Mouse (Mus musculus) layer of hippocampus, adult 11-12 months (tissue): ENCODE results near the gene Vmn1r24.
"Not testable (repeated sequence)": the region's sequence is repeated elsewhere in the genome, so short reads cannot be mapped to it uniquely, and the experiment has no call there.

ENCODE experiments used
- DNase-seq: peaks from one replicate; pipeline ENCODE4 v3.0.0; 2022; ENCODE audit warnings: low spot score

Vmn1r24 gene

DNA sequence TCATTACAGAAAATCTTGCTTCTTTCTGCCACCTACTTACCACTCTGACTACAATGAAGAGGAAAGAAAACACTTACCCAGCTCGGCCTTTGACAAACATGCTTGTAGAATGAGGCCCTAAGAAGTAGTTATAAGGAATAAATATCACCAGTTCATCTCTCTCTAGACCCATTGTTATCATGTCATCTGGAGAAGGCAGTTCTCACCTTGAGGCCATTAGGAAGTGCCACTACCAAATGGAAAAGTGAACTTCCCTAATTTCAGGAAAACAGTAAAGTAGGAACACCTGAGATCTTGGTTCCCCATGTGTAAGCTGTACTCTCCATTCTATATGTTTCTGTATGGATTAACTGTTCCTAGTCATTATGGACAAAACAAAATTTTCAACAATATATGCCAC is at the start of gene Vmn1r24:
Gene Vmn1r24 (minus strand): TSS at position 101 of the 400 bp plus-strand sequence.
- DNase-seq, result not testable (repeated sequence)

- DNase-seq, result no peak
Measured at GRCm38 (mm10) chr6:57980710-57981109, 19.4 kb upstream of the Vmn1r24 start, which contains the start of gene Vmn1r25. Gene Vmn1r25, minus strand, starts transcription at chr6:57980810.

DNA sequence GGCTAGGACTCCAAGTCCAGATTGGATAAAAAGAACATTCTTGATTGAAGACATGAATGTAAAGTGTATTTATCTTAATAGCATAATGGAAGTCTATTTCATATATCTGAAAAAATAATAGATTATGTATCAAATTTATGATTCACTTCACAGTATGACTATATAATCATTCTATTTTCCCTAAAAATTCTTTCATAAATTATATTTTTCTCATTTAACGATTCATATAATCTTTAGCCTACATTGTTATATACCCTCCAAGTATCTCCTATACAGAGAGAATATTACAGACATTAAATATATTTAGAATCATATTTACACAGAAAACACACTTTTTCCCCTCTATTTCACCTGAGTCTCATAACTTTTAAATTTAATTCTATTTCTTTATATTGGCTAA is 34.6 kb downstream of the Vmn1r24 start, which contains the start of gene Vmn1r23:
Gene Vmn1r23 (minus strand): TSS at position 101 of the 400 bp plus-strand sequence.
- DNase-seq, result no peak

GRCm38 (mm10) chr6:57907928-57908327 is 53.4 kb downstream of the Vmn1r24 start, which contains the start of gene Vmn1r22:
Gene Vmn1r22, minus strand, starts transcription at chr6:57908028.
- no peak for DNase-seq
